Mouse (Mus musculus): ENCODE results near the gene Vamp8. TPM values are rescaled to one million over a fixed set of nuclear protein-coding genes. Genes with fewer than 3 reads are reported as not detected.

The Vamp8 gene
- polyA plus RNA-seq, 1 experiment, result 25.6 TPM

DNA sequence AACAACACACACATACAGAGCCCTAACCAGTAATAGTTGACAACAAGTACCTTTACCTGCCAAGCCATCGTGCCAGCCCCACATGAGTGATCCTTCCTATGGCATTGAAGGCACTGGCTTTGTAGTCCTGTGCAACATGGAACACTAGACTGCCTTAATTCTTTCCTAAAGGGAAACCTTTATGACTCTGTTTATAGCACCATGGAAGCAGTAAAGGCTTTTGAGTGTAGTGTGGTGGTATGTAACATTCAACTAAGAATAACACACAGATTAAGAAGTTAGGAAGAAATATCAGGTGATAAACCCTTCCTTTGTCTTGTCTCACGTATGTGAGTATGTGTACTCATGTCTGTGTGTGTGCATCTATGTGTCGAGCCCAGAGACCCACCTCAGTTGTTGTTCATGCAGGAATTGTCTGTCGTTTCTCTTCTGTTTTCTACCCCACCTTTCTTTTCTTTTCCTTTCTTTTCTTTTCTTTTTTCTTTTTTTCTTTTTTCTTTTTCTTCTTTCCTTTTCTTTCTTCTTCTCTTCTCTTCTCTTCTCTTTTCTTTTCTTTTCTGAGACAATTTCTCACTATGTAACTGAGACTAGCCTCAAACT lies 23.6 kb downstream of the Vamp8 start, which contains the start of gene Rnf181:
Gene Rnf181, minus strand, starts transcription at position 113 of the 600 bp plus-strand sequence.
- H3K9me3 ChIP-seq (replicated peaks; ENCODE audit: control insufficient read depth, insufficient read depth, low read length, poor library complexity, severe bottlenecking), result no peaks in the 10 kb centered on the region

DNA sequence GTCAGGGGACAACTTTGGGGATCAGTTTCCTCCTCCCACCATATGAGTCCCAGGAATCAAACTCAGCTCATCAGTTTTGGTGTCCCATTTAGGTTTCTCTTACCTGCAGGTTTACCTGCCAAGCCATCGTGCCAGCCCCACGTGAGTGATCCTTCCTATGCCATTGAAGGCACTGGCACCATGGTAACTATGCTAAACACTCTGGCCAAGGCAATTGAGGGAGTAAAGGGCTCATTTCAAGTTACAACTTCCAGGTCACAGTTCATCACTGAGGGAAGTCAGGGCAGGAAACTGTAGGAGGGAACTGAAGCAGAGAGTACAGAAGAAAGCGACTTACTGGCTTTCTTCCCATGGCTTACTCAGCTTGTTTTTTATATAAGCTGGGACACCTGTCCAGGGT lies 24.2 kb downstream of the Vamp8 start:
- Histone ChIP-seq H3K9me3 (replicated peaks; ENCODE audit: control insufficient read depth, insufficient read depth, low read length, poor library complexity, severe bottlenecking) (no peaks in the 10 kb centered on the region), H3K27ac (ENCODE audit: insufficient read depth, low read length) (no peak overlapping the region), H3K36me3 (ENCODE audit: control insufficient read depth, insufficient read depth, low read length, poor library complexity, severe bottlenecking) (no peaks in the 10 kb centered on the region), H3K27me3 (ENCODE audit: control insufficient read depth, insufficient read depth, low read length, poor library complexity, severe bottlenecking) (no peaks in the 10 kb centered on the region), H3K4me1 (ENCODE audit: control insufficient read depth, insufficient read depth, low read length) (peaks cover under 1% of the 10 kb centered on the region), H3K9ac (ENCODE audit: low read depth, poor library complexity, severe bottlenecking) (no peak overlapping the region), H3K4me3 (ENCODE audit: low read depth, low read length) (no peak overlapping the region)
- TF ChIP-seq CTCF (IDR thresholded peaks at IDR 0.05; ENCODE audit: low read depth, low read length) (no peak), EP300 (IDR thresholded peaks at IDR 0.05; ENCODE audit: insufficient read depth, low read depth, low read length) (no peak), POLR2A (IDR thresholded peaks at IDR 0.05; ENCODE audit: insufficient read depth, low read length) (no peak)

More for the DNA sequence above, 23.6 kb downstream of the Vamp8 start, which contains the start of gene Rnf181:
- H3K4me1 ChIP-seq (ENCODE audit: control insufficient read depth, insufficient read depth, low read length), result no peaks in the 10 kb centered on the region
- no peak within 1 kb of the TSS for H3K9ac ChIP-seq (ENCODE audit: low read depth, poor library complexity, severe bottlenecking)
- H3K27ac ChIP-seq (ENCODE audit: insufficient read depth, low read length), result no peak within 1 kb of the TSS
- H3K4me3 ChIP-seq (ENCODE audit: low read depth, low read length), result no peak within 1 kb of the TSS
- H3K36me3 ChIP-seq (ENCODE audit: control insufficient read depth, insufficient read depth, low read length, poor library complexity, severe bottlenecking), result no peaks in the 10 kb centered on the region
- H3K27me3 ChIP-seq (ENCODE audit: control insufficient read depth, insufficient read depth, low read length, poor library complexity, severe bottlenecking), result no peaks in the 10 kb centered on the region
- TF ChIP-seq CTCF (IDR thresholded peaks at IDR 0.05; ENCODE audit: low read depth, low read length), result no peak
- TF ChIP-seq POLR2A (IDR thresholded peaks at IDR 0.05; ENCODE audit: insufficient read depth, low read length), result no peak
- TF ChIP-seq EP300 (IDR thresholded peaks at IDR 0.05; ENCODE audit: insufficient read depth, low read depth, low read length), result no peak

GRCm38 (mm10) chr6:72364985-72365384 lies 25.5 kb downstream of the Vamp8 start:
- peaks cover 7% of the 10 kb centered on the region; the same call in 1 of the 2 replicates for H3K36me3 ChIP-seq (ENCODE audit: control insufficient read depth, insufficient read depth, low read length, poor library complexity, severe bottlenecking)
- H3K4me1 ChIP-seq (ENCODE audit: control insufficient read depth, insufficient read depth, low read length), result peaks cover 4% of the 10 kb centered on the region
- no peak overlapping the region for H3K4me3 ChIP-seq (ENCODE audit: low read depth, low read length)
- no peak for TF ChIP-seq CTCF (IDR thresholded peaks at IDR 0.05; ENCODE audit: low read depth, low read length)
- no peak for TF ChIP-seq EP300 (IDR thresholded peaks at IDR 0.05; ENCODE audit: insufficient read depth, low read depth, low read length)
- no peak for TF ChIP-seq POLR2A (IDR thresholded peaks at IDR 0.05; ENCODE audit: insufficient read depth, low read length)
- H3K9me3 ChIP-seq (replicated peaks; ENCODE audit: control insufficient read depth, insufficient read depth, low read length, poor library complexity, severe bottlenecking), result no peaks in the 10 kb centered on the region
- H3K27me3 ChIP-seq (ENCODE audit: control insufficient read depth, insufficient read depth, low read length, poor library complexity, severe bottlenecking), result no peaks in the 10 kb centered on the region
- no peak overlapping the region for H3K9ac ChIP-seq (ENCODE audit: low read depth, poor library complexity, severe bottlenecking)
- no peak overlapping the region for H3K27ac ChIP-seq (ENCODE audit: insufficient read depth, low read length)

GRCm38 (mm10) chr6:72364009-72364408 lies 26.5 kb downstream of the Vamp8 start:
- Histone ChIP-seq H3K36me3 (ENCODE audit: control insufficient read depth, insufficient read depth, low read length, poor library complexity, severe bottlenecking) (peaks cover 12% of the 10 kb centered on the region), H3K27ac (ENCODE audit: insufficient read depth, low read length) (no peak overlapping the region), H3K4me3 (ENCODE audit: low read depth, low read length) (no peak overlapping the region), H3K9ac (ENCODE audit: low read depth, poor library complexity, severe bottlenecking) (no peak overlapping the region), H3K27me3 (ENCODE audit: control insufficient read depth, insufficient read depth, low read length, poor library complexity, severe bottlenecking) (no peaks in the 10 kb centered on the region), H3K4me1 (ENCODE audit: control insufficient read depth, insufficient read depth, low read length) (peaks cover 4% of the 10 kb centered on the region), H3K9me3 (replicated peaks; ENCODE audit: control insufficient read depth, insufficient read depth, low read length, poor library complexity, severe bottlenecking) (no peaks in the 10 kb centered on the region)
- TF ChIP-seq CTCF (IDR thresholded peaks at IDR 0.05; ENCODE audit: low read depth, low read length) (peak; percentile 42), EP300 (IDR thresholded peaks at IDR 0.05; ENCODE audit: insufficient read depth, low read depth, low read length) (no peak)

GRCm38 (mm10) chr6:72362132-72363028 lies 28.1 kb downstream of the Vamp8 start:
- Histone ChIP-seq H3K36me3 (ENCODE audit: control insufficient read depth, insufficient read depth, low read length, poor library complexity, severe bottlenecking) (peaks cover 12% of the 10 kb centered on the region), H3K4me1 (ENCODE audit: control insufficient read depth, insufficient read depth, low read length) (peaks cover 4% of the 10 kb centered on the region), H3K27ac (ENCODE audit: insufficient read depth, low read length) (peak overlapping the region; percentile 83), H3K9ac (ENCODE audit: low read depth, poor library complexity, severe bottlenecking) (peak overlapping the region; percentile 63), H3K9me3 (replicated peaks; ENCODE audit: control insufficient read depth, insufficient read depth, low read length, poor library complexity, severe bottlenecking) (no peaks in the 10 kb centered on the region), H3K27me3 (ENCODE audit: control insufficient read depth, insufficient read depth, low read length, poor library complexity, severe bottlenecking) (no peaks in the 10 kb centered on the region), H3K4me3 (ENCODE audit: low read depth, low read length) (peak overlapping the region; percentile 97)
- TF ChIP-seq POLR2A (IDR thresholded peaks at IDR 0.05; ENCODE audit: insufficient read depth, low read length), result peak; percentile 41
- TF ChIP-seq CTCF (IDR thresholded peaks at IDR 0.05; ENCODE audit: low read depth, low read length), result peak; percentile 26
- TF ChIP-seq EP300 (IDR thresholded peaks at IDR 0.05; ENCODE audit: insufficient read depth, low read depth, low read length), result no peak

Data from ES-Bruce4 (cell line).